Mouse (Mus musculus) embryo, embryonic 10.5 days (tissue): Measurements from ENCODE around the gene Piezo1.
"Not testable (repeated sequence)": the region's sequence is repeated elsewhere in the genome, so short reads cannot be mapped to it uniquely, and the experiment has no call there.

Experiments used
- DNase-seq: peaks from one replicate; pipeline ENCODE4 v3.0.0-alpha.2; 2015; ENCODE audit warnings: low spot score

Piezo1 gene

DNA sequence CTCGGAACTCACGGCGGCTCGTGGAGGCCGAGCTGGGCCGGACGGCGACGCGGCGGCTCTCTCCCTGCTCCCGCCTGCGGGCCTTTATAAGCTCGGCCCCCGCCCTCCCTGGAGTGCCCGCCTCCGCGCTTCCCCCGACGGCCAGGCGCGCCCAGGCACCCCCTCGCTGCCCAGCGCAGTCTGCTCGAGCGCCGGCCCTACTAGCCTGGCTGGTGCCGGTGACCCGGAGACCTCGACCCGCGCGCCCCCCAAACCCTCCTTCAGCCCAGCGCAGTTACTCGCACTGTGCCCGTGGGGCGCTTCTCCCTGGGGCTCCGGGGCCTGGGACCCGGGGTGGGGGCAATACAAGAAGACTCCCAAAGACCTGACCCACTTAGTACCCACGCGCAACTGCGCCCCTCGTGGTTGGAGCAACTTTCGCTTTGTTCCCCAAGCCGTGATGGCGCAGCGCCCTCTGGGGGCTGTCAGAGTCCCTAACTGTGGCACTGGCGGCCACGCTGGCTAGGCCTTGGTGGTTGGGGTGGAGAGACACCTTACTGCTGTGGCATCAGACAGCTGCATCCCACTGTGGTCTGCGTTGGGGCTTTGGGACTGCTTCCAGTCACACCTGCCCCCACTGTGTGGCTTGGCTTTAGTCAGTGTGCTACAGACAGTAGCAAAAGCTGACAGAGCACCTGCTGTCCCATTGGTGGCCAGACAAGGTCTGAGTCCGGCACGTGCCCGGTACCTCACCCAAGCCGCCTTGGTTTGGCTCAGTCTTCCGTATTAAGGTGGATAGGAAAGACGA, at the start of gene Piezo1:
Piezo1 (minus strand) TSS at position 65 of the 787 bp plus-strand sequence.
- DNase-seq = peak; percentile 88

GRCm38 (mm10) chr8:122600666-122601065, 49.5 kb upstream of the Piezo1 start:
- no peak for DNase-seq

DNA sequence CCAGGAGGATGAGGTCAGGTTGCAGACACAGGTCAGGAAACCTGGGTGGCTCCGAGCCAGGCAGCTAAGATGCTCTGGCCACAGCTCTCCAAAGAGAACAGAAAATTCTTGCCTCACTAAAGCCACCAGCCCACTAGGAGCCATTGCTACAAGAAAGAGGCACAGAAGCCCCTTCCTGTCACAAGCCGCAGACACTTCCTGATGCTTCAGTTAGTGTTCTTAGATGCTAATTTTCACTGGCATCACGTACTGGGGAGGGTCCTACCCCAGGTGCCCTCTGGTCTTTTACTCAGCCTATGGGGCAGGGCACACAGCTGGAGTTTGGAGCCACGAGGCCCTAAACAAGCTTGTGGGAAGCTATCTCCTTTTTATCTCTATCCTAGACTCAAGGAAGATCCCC, 44.9 kb upstream of the Piezo1 start:
- no peak for DNase-seq

DNA sequence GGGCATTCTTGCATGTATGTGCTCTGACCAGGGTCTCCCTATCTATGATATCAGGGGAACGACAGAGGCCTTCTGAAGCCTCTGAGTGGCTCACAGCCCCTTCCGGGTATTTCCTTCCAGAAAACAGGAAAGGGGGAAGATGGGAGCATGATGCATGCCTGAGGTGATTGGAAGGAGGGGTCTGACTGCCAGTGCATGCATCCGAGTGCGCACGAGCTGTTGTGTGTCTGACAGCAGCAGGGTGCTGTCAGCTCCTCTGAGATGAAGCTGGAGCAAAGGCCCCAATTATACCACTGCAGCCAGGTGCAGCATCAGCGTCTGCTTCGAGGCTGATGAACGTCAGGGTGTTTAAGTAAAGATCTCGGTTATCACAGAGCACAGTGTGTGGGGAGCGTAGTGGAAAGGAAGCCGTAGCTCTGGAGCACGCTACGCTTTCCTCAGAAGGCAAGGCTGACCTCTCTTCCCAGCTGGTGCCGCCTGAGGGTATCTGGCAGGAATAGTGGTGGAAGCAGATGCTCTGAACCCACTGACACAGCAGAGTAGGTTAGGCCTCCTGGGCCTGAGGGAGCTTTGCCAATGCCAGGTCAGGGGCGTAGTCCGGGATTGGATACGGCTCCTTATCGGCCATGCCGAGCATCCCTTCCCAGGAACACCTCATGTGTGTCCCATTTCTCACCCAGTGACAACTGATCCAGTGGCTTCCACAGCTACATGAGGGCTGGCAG, 42.8 kb upstream of the Piezo1 start:
- DNase-seq = no peak

GRCm38 (mm10) chr8:122593240-122593639, 42.1 kb upstream of the Piezo1 start:
- no peak for DNase-seq

GRCm38 (mm10) chr8:122586749-122587148, 35.6 kb upstream of the Piezo1 start:
- DNase-seq = no peak

DNA sequence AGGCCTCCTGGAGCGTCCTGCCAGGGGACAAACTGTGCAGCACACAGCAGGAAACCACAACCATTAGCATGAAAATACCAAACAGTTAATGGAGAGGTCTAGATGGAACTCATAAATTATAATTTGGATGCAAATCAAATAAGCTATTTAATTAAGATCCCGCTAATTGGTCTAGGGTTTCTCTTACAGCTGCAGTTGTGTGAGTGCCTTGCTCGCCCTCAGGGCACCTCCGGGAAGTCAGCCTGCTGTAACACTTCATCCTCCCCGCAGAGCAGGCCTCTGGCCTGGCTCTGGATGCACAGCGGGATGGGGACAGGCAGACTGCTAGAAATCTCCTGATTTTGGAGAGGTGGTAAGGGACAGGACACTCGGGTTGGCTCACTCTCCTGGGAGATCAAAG, 35.0 kb upstream of the Piezo1 start:
- no peak for DNase-seq

GRCm38 (mm10) chr8:122585411-122585891, 34.3 kb upstream of the Piezo1 start:
- no peak for DNase-seq

DNA sequence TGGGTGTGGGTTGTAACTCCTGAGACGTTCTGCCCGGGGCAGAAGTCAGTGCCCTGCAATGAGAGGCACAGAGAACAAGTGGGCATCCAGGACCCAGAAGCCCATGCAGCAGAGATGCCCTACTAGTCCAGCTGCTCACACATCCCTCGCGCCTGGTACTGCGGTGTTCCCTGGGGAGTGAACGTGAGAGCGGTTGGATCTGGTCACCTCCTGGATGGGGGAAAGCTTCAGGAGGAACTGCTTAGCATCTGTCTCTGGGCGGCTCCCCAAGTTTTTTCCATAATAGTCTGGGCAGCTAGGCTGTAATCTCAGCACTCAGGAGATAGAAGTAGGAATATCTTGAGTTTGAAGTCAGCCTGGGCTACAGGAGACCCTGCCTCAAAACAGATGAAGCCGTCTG, 33.9 kb upstream of the Piezo1 start:
- DNase-seq = no peak

DNA sequence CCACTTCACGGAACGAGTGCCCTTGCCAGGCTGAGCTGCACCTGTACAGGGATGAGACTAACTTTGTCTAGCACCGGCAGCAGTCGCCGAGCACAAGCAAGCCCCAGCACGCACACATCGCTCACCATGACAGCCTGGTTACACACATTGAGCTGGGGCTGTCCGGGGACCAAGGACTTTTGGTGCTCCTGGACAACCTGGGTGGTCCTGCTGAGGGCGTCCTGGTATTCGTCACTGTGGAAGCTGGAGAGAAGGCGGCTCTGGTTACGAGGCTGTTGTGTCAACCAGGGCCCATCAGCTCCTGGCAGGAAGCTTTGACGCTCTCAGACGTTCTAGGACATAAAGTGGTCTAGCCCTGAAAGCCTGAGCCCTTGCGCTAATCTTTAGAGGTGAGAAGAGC, 29.8 kb upstream of the Piezo1 start:
- no peak for DNase-seq

DNA sequence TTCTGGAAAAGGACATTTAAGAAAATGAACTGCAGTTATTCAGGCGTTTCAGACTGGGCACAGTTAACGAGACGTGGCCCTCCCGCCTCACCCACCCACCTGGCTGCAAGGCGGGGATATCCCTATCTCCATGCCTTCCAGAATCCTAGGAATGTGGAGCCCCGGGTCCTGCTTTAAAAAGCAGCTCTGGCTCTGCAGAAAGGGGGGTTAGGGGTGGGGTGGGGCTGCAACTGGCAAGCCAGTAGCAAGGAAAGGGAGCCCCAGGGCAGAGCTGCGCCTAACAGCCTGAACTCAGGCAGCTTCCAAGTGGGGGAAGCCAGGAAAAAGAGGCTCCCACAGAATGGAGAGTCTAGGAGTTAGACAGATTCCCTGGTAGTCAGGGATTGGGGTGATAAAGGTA, 28.1 kb upstream of the Piezo1 start:
- no peak for DNase-seq

DNA sequence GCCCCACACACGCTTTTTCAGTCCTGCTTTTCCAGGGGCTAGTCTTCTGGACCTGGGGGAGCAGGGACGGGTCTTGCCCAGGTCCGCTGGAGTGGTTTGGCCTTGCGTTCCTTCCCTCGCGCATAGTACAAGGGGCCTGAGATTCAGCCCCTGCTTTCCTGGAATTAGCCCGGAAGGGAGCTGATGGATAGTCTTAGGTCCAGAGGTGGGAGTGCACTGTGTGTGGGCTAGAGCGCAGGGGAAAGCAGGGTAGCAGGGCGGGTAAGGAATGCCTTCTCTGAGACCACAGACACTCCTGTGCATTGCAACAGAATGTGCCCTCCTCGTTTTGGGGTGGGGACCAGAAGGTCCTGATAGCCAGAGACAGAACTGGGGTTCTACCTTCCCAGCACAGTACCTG, 26.0 kb upstream of the Piezo1 start:
- DNase-seq = no peak

DNA sequence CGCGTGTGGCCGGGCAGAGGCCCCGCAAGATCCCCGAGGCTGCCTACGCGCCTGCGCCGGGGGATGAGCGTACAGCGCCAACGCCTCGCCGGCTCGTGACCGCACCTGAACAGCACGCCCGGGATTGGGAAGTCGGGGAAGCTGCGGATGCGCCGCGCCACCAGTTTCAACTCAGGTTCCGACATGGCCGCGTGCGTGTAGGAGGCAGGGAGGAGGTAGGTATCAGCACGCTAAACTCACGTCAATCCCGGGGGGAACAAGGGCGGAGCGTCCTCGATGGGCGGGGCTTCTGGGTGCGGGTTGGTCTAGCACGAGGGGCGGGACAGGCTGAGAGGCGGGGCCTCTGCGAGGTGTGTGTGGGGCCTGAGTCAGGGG, 25.5 kb upstream of the Piezo1 start, which contains the start of gene Aprt:
Aprt (minus strand) TSS at position 262 of the 375 bp plus-strand sequence.
- DNase-seq = peak; percentile 98

DNA sequence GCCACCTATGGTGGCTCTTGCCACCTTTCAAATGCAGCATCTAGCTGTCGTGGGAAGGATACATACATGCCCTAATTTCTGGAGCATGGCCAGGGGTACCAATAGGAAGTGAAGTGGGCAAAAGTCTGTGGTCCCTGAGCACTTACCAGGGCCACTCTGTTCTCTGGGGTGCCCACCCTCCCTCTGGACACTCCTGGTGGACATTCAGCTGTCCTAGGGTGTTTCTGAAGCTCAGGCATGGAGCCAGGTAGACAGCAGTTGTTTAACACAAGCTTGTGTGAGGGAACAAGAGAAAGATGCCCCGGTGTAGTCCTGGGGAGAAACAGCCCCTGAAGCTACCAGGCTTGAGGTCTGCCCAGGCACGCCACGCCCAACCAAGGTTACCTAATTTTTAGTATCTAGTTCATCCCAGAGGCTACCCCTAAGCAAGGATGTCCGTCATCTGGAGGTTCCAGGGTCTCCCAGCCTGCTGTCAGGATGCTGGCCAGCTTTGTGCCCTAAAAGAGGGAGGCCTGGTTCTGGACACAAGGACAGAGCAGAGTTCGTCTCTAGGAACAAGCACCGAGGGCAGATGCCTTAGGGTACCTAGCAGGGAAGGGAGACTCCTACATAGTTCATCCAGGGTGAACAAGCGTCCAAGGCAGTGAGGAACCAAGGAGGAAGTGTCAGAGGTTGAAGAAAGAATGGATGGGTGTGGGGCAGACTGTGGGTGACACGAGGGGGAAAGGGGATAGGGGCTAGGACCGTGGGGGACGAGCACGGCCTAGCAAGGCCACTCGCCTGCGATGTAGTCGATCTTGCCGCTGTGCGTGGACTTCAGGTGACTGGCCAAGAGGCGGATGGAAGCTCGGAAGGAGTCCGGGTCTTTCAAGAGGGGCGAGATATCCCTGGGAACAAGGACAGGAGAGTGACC, 24.9 kb upstream of the Piezo1 start:
- no peak for DNase-seq

GRCm38 (mm10) chr8:122575286-122575685, 24.2 kb upstream of the Piezo1 start:
- no peak for DNase-seq

DNA sequence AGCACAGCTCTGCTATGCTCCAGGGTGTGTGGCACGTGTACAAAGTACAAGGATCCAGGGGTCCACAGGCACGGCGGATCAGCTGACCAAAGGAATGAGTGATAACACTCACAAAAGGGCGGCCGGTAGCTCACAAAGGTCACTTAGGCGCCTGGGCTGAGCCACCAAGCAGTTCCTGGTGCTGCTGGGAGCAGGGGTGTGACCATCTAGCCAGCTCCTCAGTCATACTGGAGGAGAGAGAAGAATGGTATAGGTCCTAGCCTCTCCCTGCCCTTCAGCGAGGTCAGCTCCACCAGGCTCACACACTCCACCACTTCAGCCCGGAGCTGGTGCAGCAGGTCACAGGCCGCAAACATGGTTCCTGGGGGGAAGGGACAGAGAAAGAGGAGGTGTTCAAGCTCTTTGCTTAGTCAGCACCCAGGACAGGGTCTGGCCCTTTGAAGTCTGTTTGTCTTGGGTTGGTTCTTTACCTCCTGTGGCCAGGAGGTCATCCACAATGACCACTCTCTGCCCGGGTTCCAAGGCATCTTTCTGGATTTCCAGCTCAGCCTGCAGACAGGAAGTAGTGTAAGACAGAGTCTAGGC, 23.6 kb upstream of the Piezo1 start:
- no peak for DNase-seq

GRCm38 (mm10) chr8:122574264-122574663, 23.1 kb upstream of the Piezo1 start:
- DNase-seq = no peak

- no peak for DNase-seq
These were observed 22.4 kb upstream of the Piezo1 start for GRCm38 (mm10) chr8:122573577-122573976.

GRCm38 (mm10) chr8:122573176-122573575, 22.0 kb upstream of the Piezo1 start:
- DNase-seq = not testable (repeated sequence)

DNA sequence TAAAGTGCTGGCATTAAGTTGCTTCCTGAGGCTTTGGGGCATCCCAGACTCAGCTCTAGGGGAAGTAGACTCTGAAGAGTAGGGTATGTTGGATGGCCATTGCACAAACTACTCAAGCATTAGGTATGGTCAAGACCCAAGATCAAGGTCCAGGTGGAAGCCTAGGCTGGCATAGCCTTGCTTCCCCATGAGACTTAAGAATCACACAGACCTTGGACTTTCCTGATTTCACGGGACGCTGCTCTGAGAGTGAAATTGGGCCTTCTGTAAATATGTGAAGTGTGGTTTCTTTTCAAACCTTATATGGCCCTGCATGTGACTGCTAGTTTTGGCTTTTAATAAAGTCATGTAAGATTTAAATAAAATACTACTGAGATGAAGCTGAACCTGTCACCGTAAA, 21.6 kb upstream of the Piezo1 start:
- no peak for DNase-seq

GRCm38 (mm10) chr8:122571750-122572267, 20.7 kb upstream of the Piezo1 start:
- no peak for DNase-seq

GRCm38 (mm10) chr8:122571153-122571552, 20.0 kb upstream of the Piezo1 start:
- no peak for DNase-seq
